Mouse (Mus musculus): ENCODE measurements around the gene Fdxr. TPM values are rescaled to one million over a fixed set of nuclear protein-coding genes. Genes with fewer than 3 reads are reported as not detected.
A peak's percentile ranks its signal among the peaks of the same experiment; 100 is the strongest.

Gene Fdxr
- polyA plus RNA-seq (2015; fragmentation: Nextera tagmentation; extraction: Ambion mirVana): 19.5 and 21.1 TPM in 2 replicates

DNA sequence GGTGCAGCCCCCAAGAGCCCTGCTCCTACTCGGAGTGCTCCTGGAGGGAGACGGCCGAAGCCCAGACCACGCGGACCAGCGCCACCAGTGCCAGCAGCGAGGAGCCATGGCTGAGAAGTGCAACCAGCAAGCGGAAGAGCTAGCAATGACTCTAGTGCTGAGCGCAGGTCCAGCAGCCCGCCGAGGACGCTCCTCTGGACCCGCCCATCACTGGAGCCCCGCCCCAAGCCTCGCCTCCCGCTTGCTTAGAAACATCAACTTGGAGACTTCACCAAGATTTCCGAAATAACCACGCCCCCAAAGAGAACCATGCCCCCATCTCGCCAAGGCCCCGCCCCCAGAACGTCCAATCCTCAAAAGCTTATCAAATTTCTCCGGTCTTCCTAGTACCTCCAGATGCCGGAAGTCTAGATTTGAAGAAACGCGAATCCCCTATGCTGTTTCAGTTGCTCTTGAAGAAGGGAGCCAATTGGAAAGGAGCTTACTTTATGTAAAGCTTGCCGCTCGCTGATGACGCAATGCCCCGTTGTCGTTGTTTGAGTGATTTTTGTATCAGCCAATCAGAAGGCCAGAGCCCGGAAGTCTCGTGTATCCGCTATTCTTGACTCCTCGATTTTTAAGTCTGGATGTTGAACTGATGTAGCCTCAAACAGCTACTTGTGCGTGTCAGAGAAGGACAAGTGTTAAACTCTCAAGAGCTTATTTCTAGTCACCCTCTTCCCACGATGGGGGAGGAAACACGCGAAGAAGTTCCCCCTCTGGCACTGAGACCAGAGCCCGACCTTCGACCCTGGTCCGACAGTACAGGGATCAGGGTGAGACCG lies at the start of gene Fdxr:
Gene Fdxr (minus strand): TSS at position 271 of the 824 bp plus-strand sequence.
- Histone ChIP-seq H3K4me3 (replicated peaks) (peak within 1 kb of the TSS; percentile 63), H3K9ac (peak within 1 kb of the TSS; percentile 74), H3K27ac (replicated peaks) (peak within 1 kb of the TSS; percentile 83), H3K36me3 (replicated peaks) (no peaks in the 10 kb centered on the region), H3K4me2 (peak within 1 kb of the TSS; percentile 97), H3K27me3 (no peaks in the 10 kb centered on the region), H3K4me1 (replicated peaks) (peaks cover 64% of the 10 kb centered on the region), H3K9me3 (replicated peaks) (no peaks in the 10 kb centered on the region)
- WGBS (ENCODE audit: insufficient replicate concordance): under 1% methylated on average over 42 of the region's 42 CpGs
- ATAC-seq (ENCODE audit: insufficient read depth): peak; percentile 90

- H3K9ac ChIP-seq: no peak overlapping the region
- H3K4me2 ChIP-seq: no peak overlapping the region
- no peak overlapping the region for H3K27ac ChIP-seq (replicated peaks)
- H3K4me1 ChIP-seq (replicated peaks): peaks cover 3% of the 10 kb centered on the region; the same call in 1 of the 2 replicates
- H3K27me3 ChIP-seq: peaks cover 82% of the 10 kb centered on the region
- no peaks in the 10 kb centered on the region for H3K36me3 ChIP-seq (replicated peaks)
- no peak for ATAC-seq (ENCODE audit: insufficient read depth)
- no peak overlapping the region for H3K4me3 ChIP-seq (replicated peaks)
- WGBS (ENCODE audit: insufficient replicate concordance): 15% methylated on average over 32 of the region's 32 CpGs
- H3K9me3 ChIP-seq (replicated peaks): no peaks in the 10 kb centered on the region
These were observed 46.5 kb upstream of the Fdxr start for GRCm38 (mm10) chr11:115323354-115323753.

DNA sequence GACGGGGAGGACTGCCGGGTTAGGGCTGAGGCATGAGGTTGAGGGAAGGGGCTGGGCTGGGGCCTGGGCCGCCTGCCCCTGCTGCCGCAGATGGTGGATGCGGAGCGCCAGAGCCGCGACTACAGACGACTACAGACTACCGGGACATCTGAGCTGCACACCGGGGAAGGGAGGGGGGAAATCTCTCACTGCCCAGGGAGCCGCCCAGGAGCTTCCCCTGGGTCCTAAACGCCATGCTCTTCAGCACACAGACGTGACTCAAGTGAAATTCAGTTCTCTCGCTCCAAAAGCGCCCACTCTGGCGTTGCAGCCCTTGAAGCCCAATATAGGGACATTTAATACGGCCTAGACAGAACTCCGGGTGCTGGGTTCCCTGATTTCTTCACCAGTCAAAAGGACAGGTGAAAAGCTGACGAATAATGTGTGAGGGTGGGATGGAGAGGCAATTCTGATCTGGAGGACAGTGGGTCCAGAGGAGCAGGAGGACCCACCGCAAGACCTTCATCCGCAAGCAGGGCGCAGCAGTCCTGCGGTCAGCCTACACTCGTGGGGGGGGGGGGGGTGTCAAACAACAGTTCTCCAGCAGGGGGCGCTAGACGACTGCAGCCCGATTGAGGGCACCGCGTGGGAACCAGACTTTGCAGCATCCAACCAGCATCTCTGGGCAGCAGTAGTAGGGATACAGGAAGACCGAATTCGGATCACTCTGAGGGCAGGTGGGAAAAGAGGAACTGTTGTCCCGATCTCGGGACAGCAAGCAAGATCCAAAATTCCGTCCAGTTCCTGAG lies 45.2 kb upstream of the Fdxr start, which contains the start of gene Ush1g:
Gene Ush1g (minus strand): TSS at position 136 of the 788 bp plus-strand sequence.
- Histone ChIP-seq H3K4me1 (replicated peaks) (peaks cover 3% of the 10 kb centered on the region; the same call in 1 of the 2 replicates), H3K4me2 (peak within 1 kb of the TSS; percentile 27; the same call in 1 of the 2 replicates), H3K9me3 (replicated peaks) (no peaks in the 10 kb centered on the region), H3K4me3 (replicated peaks) (peak within 1 kb of the TSS; percentile 5; the same call in 1 of the 2 replicates), H3K9ac (no peak within 1 kb of the TSS), H3K36me3 (replicated peaks) (no peaks in the 10 kb centered on the region), H3K27ac (replicated peaks) (no peak within 1 kb of the TSS), H3K27me3 (peaks cover 94% of the 10 kb centered on the region)
- ATAC-seq (ENCODE audit: insufficient read depth): no peak
- WGBS (ENCODE audit: insufficient replicate concordance): 5% methylated on average over 35 of the region's 35 CpGs

DNA sequence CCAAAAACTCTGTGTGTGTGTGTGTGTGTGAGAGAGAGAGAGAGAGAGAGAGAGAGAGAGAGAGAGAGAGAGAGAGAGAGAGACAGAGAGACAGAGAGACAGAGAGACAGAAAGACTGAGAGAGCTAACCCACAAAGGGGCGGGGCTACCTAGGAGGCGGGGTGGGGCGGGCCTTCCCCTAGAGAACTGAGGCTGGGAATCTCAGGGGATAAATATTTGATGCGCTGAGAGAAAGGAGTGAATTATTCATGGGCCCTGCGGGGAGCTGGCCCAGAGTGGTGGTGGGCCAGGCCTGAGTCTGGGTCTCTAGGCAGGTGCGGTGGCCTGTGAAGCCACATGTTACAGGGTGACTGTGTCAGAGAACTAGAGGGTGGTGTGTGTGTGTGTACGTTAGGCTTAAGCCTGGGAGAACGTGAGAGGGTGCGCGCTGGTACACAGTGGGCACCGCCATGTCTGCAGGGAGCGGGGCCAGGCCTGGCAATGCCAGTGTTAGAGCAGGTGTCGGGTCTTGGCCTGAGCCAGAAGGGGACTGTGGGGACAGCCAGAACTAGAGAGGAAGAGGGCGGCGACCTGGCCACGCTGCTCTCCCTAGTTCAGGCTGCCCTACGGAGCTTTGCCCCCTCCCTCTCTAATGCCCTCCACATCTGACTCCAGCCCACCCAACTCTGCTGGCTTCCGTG lies 43.0 kb upstream of the Fdxr start:
- H3K9ac ChIP-seq: no peak overlapping the region
- H3K27ac ChIP-seq (replicated peaks): no peak overlapping the region
- ATAC-seq (ENCODE audit: insufficient read depth): no peak
- peaks cover 100% of the 10 kb centered on the region for H3K27me3 ChIP-seq
- no peak overlapping the region for H3K4me3 ChIP-seq (replicated peaks)
- WGBS (ENCODE audit: insufficient replicate concordance): 7% methylated on average over 18 of the region's 18 CpGs
- H3K9me3 ChIP-seq (replicated peaks): no peaks in the 10 kb centered on the region
- H3K36me3 ChIP-seq (replicated peaks): no peaks in the 10 kb centered on the region
- no peak overlapping the region for H3K4me2 ChIP-seq
- peaks cover 3% of the 10 kb centered on the region; the same call in 1 of the 2 replicates for H3K4me1 ChIP-seq (replicated peaks)

- Histone ChIP-seq H3K4me1 (replicated peaks) (peaks cover 3% of the 10 kb centered on the region; the same call in 1 of the 2 replicates), H3K4me3 (replicated peaks) (no peak overlapping the region), H3K27ac (replicated peaks) (no peak overlapping the region), H3K9ac (no peak overlapping the region), H3K9me3 (replicated peaks) (no peaks in the 10 kb centered on the region), H3K27me3 (peaks cover 95% of the 10 kb centered on the region), H3K4me2 (no peak overlapping the region), H3K36me3 (replicated peaks) (no peaks in the 10 kb centered on the region)
- ATAC-seq (ENCODE audit: insufficient read depth): no peak
- 11% methylated on average over 63 of the region's 63 CpGs for WGBS (ENCODE audit: insufficient replicate concordance)
These were observed 41.6 kb upstream of the Fdxr start for GRCm38 (mm10) chr11:115318245-115319027.

GRCm38 (mm10) chr11:115317204-115317603 lies 40.4 kb upstream of the Fdxr start:
- 52% methylated on average over 7 of the region's 7 CpGs for WGBS (ENCODE audit: insufficient replicate concordance)
- Histone ChIP-seq H3K4me1 (replicated peaks) (peaks cover 3% of the 10 kb centered on the region; the same call in 1 of the 2 replicates), H3K27ac (replicated peaks) (no peak overlapping the region), H3K4me3 (replicated peaks) (no peak overlapping the region), H3K27me3 (peaks cover 92% of the 10 kb centered on the region), H3K9me3 (replicated peaks) (no peaks in the 10 kb centered on the region), H3K9ac (no peak overlapping the region), H3K36me3 (replicated peaks) (no peaks in the 10 kb centered on the region), H3K4me2 (no peak overlapping the region)
- ATAC-seq (ENCODE audit: insufficient read depth): no peak

GRCm38 (mm10) chr11:115314249-115314648 lies 37.4 kb upstream of the Fdxr start:
- H3K27me3 ChIP-seq: peaks cover 63% of the 10 kb centered on the region
- no peak overlapping the region for H3K4me2 ChIP-seq
- no peak overlapping the region for H3K9ac ChIP-seq
- H3K4me3 ChIP-seq (replicated peaks): no peak overlapping the region
- WGBS (ENCODE audit: insufficient replicate concordance): 21% methylated on average over 2 of the region's 2 CpGs
- no peaks in the 10 kb centered on the region for H3K4me1 ChIP-seq (replicated peaks)
- no peaks in the 10 kb centered on the region for H3K36me3 ChIP-seq (replicated peaks)
- no peak overlapping the region for H3K27ac ChIP-seq (replicated peaks)
- no peaks in the 10 kb centered on the region for H3K9me3 ChIP-seq (replicated peaks)
- no peak for ATAC-seq (ENCODE audit: insufficient read depth)

DNA sequence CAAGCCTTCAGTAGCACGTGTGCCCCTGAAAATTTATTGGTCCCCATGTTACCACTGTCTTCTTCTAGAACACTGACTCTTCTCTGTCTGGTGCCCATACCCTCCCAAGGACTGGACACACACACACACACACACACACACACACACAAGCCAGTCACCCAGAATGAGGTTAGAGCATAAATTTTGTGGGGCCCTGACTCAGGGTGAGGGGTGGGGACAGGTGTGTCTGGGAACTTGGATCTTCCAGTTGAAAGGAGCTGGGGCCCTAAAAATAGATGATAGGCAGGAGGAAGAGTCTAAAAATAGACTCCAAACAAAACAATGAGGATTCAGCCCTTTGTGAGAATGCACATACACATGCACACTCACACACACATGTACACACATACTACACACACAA lies 31.9 kb upstream of the Fdxr start:
- Histone ChIP-seq H3K27ac (replicated peaks) (no peak overlapping the region), H3K4me1 (replicated peaks) (no peaks in the 10 kb centered on the region), H3K27me3 (peaks cover 23% of the 10 kb centered on the region), H3K4me2 (no peak overlapping the region), H3K36me3 (replicated peaks) (no peaks in the 10 kb centered on the region), H3K9me3 (replicated peaks) (no peaks in the 10 kb centered on the region), H3K9ac (no peak overlapping the region), H3K4me3 (replicated peaks) (no peak overlapping the region)
- 47% methylated on average over 1 of the region's 1 CpGs for WGBS (ENCODE audit: insufficient replicate concordance)
- ATAC-seq (ENCODE audit: insufficient read depth): no peak

DNA sequence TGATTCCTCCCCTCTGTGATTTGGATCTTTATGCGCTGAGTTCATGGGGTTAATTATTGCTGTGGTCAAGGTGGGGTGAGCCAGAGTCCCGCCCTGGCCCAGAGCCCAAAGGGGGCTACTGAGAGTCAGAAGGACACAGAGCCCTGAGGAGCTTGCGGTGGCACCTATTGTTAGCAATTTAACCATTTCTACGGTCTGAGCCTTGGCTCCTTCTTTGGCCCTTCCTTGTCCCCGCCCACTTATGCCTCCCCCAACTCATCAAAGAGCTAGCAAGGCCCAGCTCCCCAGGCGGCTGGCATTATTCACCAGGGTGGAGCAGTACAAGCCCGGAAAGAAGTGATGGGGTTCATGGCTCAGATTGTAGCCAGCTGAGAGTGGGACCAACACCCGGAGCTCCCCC lies 30.0 kb upstream of the Fdxr start, which contains the start of gene Otop2:
Gene Otop2 (plus strand): TSS at position 301 of the 400 bp plus-strand sequence.
- H3K4me2 ChIP-seq: no peak within 1 kb of the TSS
- no peaks in the 10 kb centered on the region for H3K9me3 ChIP-seq (replicated peaks)
- no peak within 1 kb of the TSS for H3K4me3 ChIP-seq (replicated peaks)
- H3K27me3 ChIP-seq: peaks cover 13% of the 10 kb centered on the region; the same call in 1 of the 2 replicates
- WGBS (ENCODE audit: insufficient replicate concordance): 40% methylated on average over 8 of the region's 8 CpGs
- H3K36me3 ChIP-seq (replicated peaks): no peaks in the 10 kb centered on the region
- H3K27ac ChIP-seq (replicated peaks): no peak within 1 kb of the TSS
- no peaks in the 10 kb centered on the region for H3K4me1 ChIP-seq (replicated peaks)
- no peak for ATAC-seq (ENCODE audit: insufficient read depth)
- H3K9ac ChIP-seq: no peak within 1 kb of the TSS

GRCm38 (mm10) chr11:115303167-115303566 lies 26.3 kb upstream of the Fdxr start:
- no peaks in the 10 kb centered on the region for H3K4me1 ChIP-seq (replicated peaks)
- no peak overlapping the region for H3K9ac ChIP-seq
- WGBS (ENCODE audit: insufficient replicate concordance): 50% methylated on average over 8 of the region's 8 CpGs
- H3K27ac ChIP-seq (replicated peaks): no peak overlapping the region
- H3K4me2 ChIP-seq: no peak overlapping the region
- H3K27me3 ChIP-seq: peaks cover 20% of the 10 kb centered on the region
- H3K9me3 ChIP-seq (replicated peaks): no peaks in the 10 kb centered on the region
- no peaks in the 10 kb centered on the region for H3K36me3 ChIP-seq (replicated peaks)
- no peak overlapping the region for H3K4me3 ChIP-seq (replicated peaks)
- no peak for ATAC-seq (ENCODE audit: insufficient read depth)
